Mouse (Mus musculus) naive thymus-derived CD4-positive, alpha-beta T cell, adult 2 months (primary cell): Measurements from ENCODE around the gene Shd.

ENCODE experiments used
- DNase-seq: peaks from one replicate; pipeline ENCODE4 v3.0.0-alpha.2; 2011; ENCODE audit warnings: low read depth

The Shd gene

DNA sequence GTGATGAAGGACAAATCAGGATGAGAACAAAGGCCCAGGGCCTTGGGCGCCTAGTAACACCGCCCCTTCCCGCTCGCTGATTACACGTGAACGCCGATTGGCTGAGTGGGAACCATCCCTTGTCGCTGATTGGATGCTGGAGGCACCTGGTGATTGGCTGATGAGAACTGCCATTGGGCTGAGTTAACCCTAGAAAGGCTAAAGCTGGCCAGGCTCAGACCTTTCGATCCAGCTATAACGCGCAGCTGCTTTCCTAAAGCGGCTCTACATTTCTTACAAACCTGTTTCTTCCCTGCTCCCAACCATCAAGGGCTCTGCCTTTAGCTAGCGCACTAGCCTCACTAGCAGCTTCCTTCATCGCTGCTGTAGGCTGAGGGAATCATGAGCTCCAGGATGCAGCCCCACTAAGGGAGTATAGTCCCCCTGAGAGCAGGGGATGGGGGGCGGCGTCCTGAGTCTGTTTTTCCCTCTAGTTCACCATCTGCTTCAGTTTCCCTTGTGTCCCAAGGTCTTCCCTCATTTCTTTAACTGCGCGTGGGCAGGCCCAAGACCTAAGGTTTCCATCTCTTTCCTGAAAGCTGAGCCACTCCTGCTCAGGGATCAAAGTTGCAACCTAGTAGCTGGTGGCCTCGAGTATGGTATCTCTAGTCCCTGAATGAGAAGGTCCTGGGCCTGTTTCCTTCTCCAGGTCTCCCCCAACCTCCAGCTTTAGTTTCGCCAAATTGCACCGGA is 38.3 kb downstream of the Shd start:
- DNase-seq: peak; percentile 93

DNA sequence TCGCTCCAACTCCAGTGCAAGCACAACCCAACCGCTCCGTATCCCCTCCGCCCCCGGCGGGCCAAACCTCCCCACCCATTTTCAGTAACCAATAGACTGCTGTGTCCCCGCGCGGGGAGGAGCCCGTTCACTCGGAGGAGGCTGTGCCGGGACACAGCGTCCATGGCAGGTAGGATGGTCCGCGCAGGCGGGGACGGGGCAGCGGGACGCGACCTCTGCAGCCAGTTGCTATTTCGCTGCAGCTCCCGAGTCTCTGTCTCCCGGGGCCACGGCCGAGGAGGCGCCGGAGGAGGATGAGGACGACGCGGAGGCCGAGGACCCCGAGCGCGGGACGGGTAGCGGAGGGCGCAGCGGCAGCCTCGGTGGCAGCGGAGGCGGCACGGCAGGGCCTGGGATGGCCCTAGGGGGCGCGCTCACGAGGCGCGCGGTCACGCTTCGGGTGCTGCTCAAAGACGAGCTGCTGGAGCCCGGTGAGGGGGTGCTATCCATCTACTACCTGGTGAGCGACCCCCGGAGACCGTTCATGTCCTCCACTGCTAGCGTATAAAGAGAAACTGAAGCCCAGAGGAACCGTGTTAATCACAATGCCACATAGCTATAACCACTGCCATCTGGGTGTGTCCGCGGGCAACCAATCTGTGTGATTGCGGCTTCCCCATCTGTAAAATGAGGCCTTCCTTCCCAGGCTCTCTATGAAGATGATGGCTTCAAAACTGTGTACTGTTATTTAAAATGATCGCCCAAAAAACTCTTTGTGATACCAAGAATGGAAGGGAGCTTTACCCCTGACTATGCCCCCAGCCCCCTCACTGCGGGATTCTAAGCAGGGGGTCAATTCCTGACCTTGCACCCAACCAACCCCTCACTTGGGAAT is 39.1 kb downstream of the Shd start:
- peak; percentile 92 for DNase-seq

DNA sequence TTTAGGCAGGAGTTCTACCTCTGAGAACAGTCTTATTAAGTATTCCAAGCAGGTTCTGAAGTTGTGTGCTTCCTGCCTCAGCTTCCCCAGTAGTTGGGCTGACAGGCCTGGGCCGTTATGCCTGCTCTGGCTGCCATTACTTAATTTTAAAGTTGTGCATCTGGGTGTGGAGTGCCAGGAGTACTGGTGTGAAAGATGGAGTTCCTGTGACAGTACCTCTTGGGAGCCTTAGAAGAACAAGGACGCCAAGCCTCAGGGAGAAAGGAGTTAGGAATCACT is 39.6 kb downstream of the Shd start:
- no peak for DNase-seq

DNA sequence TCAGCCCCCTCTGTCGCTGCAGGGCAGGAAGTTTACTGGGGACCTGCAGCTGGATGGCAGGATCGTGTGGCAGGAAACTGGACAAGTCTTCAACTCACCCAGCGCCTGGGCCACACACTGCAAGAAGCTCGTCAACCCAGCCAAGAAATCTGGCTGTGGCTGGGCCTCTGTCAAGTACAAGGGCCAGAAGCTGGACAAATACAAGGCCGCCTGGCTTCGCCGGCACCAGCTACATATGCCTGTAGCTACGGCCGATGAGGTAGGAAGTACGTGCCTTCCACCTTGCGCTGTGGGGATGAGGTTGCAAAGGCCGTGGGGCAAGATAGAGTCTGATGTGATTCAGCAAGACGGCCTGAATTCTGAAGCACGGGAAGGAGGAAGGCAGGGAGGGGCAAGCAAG is 40.0 kb downstream of the Shd start:
- DNase-seq: peak; percentile 28

DNA sequence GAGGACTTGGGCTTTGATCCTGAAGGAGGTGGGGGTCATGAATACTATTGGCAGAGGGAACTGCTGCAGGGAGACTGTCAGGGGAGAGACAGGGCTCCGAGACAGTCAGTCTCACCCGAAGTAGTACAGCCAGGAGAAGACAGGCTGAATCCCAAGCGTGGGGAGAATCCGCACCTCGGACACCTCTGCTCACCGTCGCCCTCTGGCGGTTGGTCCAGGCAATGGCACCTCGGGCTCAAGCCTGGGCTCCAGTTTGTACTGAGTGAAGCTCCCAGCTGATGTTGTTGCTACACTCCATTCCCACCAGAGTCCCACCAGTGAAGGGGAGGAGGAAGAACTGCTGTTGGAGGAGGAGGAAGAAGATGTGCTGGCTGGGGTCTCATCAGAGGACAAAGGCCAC is 40.4 kb downstream of the Shd start:
- DNase-seq: peak; percentile 84

DNA sequence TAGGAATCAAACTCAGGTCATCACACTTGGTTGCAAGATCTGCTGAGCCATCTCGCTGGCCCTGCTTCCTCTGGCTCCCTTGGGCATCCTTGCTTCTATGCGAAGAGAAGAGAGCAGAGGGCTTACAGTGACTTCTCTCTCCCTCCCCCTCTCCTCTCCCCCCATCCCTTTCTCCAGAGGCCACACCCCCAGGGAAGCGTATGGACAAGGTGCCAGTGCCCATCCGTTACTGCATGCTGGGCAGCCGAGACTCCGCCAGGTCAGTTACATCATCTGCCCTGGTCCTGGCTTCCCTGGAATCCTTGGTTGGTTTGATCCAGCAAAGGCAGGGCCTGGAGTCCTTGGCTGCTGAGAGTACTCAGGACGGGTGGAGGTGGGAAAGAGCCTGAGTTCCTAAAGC is 41.2 kb downstream of the Shd start:
- no peak for DNase-seq

DNA sequence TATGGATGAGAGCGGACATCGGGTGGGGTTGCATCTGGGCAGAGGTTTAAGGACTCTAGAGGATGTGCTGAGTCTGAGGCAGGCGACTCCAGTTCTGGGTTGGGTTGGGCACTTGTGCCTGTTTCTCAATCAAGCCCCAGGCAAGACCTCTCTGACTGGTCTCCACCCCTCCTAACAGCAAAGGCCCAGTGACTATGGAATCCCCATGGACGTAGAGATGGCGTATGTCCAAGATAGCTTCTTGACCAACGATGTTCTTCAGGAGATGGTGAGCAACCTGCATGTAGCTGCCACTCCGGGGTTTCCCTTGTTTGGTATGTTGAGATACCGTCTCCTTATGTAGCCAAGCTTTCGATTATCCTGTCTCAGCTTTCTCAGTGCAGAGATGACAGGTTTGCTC is 45.0 kb downstream of the Shd start:
- peak; percentile 7 for DNase-seq

DNA sequence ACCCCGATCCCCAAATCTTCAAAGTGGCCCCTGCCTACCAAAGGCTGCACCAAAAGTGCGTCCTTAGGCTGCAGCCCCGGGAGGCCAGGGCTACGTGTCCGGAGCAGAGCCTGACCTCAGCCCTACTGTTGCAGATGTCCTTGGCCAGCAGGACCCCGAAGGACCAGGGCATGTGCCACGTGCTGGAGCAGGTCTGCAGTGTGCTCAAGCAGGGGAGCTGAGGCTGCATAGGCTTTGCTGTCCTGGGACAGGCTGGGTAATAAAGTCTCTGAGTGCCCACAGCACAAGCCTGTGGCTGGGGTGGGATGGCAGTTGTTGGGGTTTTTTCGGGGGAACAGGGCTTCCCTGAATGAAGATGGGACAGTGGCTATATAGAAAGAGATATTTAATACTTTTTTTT is 46.1 kb downstream of the Shd start:
- peak; percentile 2 for DNase-seq

DNA sequence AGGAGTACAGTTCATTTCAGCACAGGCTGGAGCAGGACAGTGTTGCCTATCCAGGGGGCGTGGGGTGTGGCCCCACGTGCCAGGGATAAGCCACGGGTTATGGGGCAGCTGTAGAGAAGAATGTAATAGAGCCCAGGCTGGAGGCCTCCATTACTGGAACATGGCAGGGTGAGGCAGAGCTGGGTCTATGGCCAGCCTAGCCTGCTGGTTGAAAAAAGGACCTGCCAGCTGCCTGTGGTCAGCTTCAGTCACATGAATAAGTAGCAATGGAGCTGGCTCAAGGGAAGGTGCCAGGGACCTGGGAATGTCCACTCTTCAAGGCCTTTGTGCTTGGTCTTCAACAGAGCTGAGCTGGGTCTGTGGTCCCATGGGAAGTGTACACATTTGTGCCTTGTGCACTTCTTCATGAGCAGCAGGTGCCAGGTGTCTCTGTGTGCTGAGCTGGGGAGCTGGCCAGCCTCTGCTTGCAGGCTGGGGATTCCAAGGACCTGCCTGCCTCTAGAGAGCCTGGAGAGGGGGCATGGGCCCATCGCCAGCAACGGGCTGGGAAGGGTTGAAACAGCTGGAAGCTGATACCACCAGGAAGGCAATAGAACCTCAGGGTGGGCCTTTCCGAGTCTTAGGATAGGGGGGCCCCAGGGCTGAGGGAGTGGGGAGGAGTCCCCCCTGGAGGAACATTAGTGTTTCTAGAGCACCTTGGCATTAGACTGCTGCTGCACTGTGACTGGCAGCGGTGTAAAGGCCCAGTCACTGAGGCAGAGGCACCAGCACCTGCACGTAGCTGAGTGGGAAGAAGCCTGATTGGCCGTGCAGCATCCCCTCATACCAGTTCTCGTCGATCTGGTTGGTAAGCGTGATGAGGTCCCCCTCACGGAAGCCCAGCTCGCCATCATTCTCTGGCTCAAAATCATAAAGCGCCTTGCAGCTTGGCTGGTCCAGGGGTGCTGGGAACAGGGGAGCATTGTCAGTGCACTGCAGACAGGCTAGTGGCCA is 46.8 kb downstream of the Shd start:
- no peak for DNase-seq

DNA sequence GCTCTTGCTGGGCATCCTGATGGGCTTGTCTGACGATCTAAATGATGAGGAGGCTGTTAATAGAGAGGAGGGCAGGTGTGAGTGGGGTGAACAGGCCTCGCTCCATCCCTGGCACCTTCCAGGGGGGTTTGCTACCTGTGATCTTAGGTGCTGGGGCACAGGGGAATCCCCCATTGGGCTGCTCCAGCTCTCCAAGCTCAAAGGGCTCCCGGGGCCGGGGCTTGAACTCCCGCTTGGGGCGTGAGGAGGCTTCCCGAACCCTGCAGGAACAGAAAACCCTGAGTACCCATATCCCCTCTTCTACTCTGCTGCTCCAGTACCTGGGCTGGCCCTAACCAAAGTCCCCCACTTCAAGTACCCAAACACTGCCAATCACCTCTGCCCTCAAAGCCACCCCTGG is 47.6 kb downstream of the Shd start:
- DNase-seq: no peak

DNA sequence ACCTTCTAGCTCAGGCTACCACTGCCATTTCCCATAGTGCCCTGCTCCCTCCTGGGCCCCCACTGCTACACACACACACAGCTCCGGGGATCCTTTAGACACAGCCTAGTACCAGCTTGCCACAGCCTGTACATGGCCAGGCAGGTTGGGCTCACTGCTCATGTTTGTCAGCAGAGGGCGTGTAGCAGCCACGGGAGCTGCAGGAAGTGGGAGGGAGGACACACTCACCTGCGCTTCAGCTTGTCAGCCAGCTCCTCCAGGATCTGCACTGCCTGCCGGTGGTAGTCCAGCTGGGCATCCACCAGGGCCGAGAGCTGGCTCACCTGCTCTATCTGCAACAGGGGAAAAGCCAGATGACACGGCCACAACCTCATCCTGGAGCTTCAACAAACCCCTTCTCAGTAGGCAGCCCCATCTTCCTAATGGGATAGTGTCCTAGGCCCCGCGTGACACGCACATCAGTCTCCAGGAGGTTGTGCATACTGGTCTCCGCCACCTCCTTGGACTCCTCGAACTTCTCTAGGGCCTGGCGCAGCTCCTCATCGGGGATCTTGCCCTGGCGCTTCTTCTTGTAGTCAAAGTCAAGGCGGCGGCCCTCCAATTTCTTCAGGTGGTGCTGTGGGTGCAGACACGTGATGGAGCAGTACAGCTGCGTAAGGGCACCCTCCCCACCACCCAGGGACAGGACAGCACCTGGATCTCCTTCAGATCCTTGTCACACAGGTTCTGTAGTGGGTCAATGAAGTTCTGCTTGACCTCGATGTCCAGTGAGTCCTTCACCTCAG is 48.3 kb downstream of the Shd start:
- DNase-seq: peak; percentile 74

DNA sequence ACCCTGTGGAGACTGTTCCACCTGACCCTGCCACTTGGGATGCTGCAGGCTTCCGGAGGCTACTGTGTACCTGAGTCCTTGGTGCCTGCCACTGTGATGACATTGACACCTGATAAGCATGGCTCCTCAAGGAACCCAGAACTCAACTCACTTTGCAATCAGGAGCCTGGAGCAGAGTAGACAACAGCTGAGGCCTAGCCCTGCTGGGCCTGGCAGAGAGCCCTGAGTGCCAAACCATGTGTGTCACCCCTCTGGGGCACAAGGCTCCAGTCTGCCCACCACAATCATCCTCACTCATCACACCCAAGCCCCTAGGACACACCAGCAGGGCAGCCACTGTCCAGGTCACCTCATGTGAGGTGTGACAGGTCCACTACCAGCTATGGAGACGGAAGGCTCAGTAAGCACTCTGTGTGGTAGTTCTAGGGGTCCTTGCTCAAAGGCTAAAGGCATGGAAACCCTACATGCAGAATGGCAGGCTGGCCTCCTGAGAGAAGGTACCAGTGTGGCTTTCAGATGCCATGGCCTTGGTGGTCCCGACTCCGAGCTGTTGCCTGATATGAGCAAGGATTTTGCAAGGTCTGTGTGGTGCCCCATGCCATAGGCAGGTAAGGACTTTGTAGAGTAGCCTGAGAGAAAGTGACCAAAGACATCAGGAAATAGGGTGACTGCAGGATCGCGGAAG is 50.3 kb downstream of the Shd start:
- DNase-seq: peak; percentile 23

DNA sequence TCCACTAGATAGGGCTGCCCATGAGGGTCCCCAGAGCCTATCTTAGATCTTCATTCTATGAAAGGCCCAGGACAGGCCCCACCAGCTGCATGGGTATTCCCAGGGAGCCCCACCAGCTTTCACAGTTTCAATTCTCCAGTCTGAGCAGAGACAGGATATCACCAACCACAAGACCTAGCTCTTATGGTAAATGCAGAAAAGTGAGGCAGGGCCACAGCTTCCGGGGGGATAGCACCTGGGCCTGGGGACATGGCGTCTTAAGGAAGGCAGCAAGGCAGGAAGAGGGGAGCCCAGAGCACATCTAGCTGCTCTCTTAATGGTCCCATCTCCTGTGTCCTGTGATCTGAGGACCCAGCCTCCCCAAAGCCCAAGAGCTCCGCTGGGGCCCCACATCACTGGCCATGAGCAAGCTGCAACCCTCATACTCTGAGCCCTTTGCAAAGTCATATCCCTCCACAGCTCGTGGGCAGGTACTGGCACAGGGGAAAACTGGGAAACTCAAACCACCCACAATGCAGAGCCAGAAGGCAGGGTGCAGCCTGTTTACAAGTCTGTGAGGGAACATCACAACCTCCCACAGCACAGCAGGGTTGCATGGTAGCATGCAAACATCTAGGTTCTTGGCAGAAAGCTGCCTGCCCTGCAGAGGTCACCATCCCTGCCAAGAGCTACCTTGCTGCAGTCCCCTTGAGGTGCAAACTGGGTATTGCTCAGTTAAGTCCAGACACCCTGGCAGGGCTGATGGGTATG is 51.1 kb downstream of the Shd start:
- peak; percentile 76 for DNase-seq

DNA sequence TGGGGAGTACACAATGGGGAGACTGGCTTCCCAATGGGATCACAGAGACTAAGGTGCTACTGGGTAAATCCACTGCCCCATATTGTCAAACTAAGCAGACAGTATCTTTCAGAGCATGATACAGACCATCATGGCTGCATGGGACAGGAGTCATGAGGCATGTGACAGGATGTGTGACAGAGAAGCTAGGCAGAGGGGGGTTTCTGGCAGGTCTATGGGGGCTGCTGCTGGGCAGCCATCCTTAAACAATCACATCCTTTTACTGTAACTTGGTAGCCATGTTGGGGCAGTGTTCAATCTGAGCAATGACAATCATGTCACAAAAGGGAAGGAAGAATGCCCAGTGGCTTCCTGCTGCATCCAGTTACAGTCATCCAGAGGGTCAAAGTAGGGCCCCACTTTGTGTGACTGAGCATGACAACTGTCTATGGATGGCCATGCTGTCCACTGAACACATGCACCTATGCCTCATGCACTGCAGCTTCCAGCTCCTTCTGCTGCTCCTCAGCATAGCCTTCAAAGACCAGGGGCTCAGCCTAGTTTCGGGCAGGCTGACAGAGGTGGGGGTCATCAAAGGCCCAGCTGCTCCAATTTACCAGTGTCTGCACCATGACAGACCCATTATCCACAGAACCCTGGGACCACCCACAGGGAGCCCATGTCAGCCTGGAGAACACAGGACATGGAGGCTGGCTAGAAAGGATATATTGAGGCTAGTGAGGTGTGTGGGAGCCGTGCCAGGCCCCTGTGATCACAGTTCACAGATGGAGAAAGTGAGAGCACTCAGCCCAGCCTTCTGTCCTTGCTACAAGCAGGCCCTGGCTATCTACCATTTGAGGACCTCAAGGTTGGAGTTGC is 52.1 kb downstream of the Shd start:
- peak; percentile 32 for DNase-seq

DNA sequence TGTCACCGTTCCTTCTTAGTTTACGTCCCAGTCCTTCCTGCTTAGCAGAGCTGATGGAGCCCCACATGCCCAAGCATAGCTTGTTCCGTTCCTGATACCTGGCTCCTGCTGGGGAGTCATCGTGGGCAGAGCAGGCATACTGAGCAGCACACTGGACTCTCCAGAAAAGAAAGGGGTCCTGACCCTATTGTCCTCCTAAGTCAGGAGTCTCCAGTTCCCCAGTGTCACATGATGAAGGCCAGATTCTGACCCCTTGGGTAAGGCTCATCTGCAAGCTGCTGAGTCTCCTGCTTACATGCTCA is 52.7 kb downstream of the Shd start:
- peak; percentile 15 for DNase-seq

DNA sequence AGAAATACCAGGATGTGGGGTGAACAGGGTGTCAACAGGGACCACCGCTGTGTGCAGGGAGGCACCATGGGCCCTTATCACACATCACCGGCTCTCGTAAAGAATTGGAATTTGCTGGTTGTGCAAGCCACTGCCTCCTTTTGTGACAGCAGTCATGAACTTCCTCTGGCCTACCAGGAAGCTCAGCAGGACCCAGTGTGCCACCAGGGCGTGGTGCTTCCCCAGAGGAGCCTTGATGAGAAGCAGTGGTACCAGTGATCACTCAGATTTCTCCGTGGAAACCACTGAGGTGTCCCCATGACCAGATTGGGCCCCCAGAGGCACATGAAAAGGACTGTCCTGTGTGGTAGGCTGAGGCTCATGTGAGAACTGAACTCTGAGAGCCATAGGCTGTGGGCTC is 53.1 kb downstream of the Shd start:
- DNase-seq: peak; percentile 52

DNA sequence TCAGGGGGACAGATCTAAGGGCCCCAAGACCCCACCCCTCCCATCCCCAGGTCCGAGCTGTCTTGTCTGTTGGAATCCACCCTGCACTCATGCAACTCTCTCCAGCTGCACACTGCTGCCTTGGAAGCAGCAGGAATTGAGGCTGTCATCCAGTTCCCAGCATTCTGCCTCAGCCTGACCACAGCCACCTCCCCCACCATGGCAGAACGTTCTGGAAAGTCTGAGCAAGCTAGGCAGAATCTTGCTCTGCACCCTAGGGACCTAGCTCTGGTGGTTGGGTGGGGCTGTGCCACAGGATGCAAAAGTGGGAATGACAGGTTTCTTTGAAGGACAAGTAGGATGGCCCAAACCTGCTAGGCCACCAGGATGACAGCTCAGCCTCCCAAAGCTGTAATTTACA is 54.2 kb downstream of the Shd start:
- DNase-seq: no peak

DNA sequence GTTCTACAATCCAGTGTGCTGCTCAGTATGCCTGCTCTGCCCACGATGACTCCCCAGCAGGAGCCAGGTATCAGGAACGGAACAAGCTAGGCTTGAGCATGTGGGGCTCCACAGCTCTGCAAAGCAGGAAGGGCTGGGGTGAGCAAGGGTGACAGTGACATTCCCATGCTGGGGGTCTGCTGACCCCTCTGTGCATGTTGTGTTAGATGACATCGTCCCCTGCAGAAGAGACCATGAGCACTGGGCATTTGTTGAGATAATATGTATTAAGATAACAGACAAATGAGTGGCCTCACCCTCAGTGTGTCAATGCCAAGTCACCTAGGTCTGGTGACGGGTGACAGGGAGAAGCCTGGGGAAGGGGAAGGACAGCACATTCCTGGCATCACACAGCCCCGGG is 54.7 kb downstream of the Shd start:
- no peak for DNase-seq
